Mouse (Mus musculus) cerebellum, postnatal 4 days (tissue): ENCODE results near the gene Hoxd4.

Source experiments
- DNase-seq, 2 experiments: peaks; one replicate each; pipeline ENCODE4 v3.0.0; 2022; ENCODE audit warnings: low spot score in 2 of 2, mixed read lengths in 1 of 2

Hoxd4 gene

GRCm38 (mm10) chr2:74777536-74778275 lies 66.0 kb downstream of the Hoxd4 start:
- DNase-seq, result no peak
